Mouse (Mus musculus) common myeloid progenitor, adult 5-6 weeks (primary cell): ENCODE measurements around the gene Atp5j2. TPM values are rescaled to one million over a fixed set of nuclear protein-coding genes. Genes with fewer than 3 reads are reported as not detected.

Experiments
- ATAC-seq: replicated peaks from 2 replicates; pipeline ENCODE4 v1.8.0; 2016; ENCODE audit warnings: low read depth, mild to moderate bottlenecking, moderate TSS enrichment, inconsistent platforms; ENCODE audit not compliant: poor library complexity, severe bottlenecking
- total RNA-seq: library from RNA; stranded (forward); fragments of 200-1000, 187-1606 nt; gene quantifications from 2 replicates; pipeline ENCODE4 v1.2.3, GENCODE M21; 2017

Gene Atp5j2
- total RNA-seq, 1 experiment from 2014 or later = 130 TPM

DNA sequence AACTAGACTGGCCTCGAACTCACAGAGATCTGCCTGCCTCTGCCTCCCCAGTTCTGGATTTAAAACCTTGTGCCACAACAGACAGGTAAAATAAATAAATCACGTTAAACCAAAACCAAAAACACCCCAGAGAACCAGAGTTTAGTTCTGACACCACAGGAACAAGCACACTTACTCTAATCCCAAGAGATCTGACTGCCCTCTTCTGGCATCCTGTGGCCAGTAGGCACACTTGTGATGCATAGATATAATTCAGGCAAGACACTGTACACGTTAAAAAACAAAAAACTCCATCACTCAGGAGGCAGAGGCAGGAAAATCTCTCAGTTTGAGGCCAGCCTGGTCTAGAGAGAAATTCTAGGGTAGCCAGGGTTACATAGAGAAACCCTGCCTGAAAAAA lies 10.6 kb upstream of the Atp5j2 start:
- no peak for ATAC-seq

DNA sequence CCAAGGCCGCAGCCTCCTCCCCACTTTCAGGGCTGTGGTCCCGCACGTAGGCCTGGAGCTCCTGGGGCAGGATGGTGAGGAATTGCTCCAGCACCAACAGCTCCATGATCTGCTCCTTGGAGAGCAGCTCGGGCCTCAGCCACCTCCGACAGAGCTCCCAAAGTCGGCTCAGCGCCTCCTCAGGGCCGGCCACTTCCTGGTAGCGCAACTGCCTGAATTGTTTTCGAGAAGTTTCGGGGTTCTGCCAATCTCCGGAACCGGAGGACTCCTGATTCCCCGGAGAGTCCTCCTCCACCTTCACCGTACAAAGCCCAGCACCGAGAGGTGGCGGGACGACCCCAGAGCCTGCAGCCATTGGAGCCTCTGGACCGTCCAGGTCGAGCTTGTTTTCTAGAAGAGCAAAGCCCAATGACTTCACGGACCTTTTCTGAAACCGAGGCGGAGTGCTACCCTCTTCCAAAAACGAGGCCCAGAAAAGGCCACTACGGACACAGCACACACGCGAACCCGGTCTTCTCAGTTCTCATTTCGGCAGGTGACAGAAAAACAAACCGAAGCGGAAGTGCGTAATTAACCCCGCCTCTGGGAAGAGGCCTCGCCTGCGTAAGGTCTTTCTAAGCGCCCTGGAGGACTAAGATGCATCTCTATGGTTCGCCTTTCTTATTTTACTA lies 9.6 kb upstream of the Atp5j2 start, which contains the start of gene Zkscan14:
Gene Zkscan14, minus strand, starts transcription at position 548 of the 671 bp plus-strand sequence.
- peak; percentile 59 for ATAC-seq

GRCm38 (mm10) chr5:145200387-145200786 lies 8.5 kb upstream of the Atp5j2 start:
- ATAC-seq = no peak

DNA sequence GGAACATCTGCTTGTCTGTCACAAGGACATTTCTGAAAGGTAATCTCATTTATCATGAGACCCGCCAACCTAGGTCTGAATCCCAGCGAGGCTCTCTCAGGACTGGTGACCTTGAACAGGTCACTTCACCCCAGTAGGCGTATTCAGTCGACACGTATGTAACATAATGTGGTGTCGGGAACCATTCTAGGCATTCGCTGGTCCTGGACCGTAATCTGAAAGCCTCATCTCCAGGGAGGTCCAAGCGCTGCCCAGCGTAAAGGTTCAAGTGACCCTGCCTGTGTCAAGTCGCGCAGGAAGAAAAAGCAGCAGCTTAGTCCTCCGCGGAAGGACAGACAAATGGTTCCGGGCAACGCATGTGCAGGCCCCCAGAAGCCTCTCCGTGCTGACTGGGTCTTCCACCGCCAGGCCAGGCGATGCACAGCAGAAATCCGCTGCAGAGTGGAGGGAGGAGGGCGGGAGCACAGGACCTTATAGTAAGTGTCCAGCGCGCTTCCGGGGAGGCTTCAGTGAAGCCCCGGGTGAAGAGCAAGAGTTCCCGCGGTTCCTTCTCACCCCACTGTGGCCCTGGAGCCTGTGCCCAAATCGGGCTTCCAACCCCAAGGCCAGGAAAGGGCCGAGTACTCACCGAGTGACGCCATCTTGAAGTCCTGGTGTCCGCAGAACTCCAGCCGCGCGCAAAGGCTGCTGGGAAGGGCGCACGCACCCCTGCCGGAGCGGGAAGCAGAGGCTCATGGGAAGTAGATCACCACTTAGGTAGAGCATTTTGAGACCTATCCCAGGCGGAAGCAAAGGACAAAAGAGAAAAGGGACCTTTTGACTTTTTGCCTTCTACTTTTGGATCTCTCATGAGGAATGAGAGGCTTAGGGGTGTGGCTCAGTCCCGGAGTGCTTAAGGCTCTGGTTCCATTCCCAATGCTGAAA lies 725 bp downstream of the Atp5j2 start:
- peak; percentile 98 for ATAC-seq

DNA sequence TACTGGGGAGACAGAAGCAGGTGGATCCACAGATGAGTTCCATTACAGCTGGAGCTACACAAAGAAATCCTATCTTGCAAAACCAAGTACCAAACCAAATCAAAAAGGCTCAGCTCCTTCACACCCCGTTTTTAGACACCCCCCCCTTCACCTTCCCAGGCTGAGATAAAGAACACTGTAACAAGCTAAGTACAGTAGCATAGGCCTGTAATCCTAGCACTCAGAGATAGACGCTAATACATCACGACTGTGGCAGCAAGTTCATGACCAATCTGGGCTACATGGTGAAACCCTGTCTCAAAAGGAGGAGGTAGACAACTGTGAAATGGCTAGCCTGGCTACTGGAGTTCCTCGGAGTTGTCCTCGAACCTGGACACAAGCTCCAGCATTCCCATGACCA lies 1.5 kb downstream of the Atp5j2 start:
- no peak for ATAC-seq

GRCm38 (mm10) chr5:145189416-145189815 lies 2.4 kb downstream of the Atp5j2 start:
- no peak for ATAC-seq

DNA sequence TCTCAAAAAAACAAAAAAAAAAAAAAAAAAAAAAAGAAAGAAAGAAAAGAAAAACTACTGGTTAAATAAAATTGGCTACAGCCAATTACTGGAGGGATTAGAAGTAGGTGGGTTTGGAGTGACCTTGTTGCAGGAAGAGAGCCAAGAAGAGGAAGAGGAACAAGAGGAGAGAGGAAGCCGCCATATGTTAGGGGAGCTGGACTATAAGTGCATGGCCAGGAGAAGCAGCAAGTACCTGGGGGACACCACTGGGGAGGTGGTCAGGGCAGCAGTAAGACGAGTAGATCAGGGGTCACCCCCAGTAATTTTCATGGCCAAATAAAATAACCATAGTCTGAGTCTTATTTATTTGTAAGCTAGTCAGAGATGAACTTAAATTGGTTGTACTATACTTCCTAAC lies 6.6 kb downstream of the Atp5j2 start:
- ATAC-seq = no peak

DNA sequence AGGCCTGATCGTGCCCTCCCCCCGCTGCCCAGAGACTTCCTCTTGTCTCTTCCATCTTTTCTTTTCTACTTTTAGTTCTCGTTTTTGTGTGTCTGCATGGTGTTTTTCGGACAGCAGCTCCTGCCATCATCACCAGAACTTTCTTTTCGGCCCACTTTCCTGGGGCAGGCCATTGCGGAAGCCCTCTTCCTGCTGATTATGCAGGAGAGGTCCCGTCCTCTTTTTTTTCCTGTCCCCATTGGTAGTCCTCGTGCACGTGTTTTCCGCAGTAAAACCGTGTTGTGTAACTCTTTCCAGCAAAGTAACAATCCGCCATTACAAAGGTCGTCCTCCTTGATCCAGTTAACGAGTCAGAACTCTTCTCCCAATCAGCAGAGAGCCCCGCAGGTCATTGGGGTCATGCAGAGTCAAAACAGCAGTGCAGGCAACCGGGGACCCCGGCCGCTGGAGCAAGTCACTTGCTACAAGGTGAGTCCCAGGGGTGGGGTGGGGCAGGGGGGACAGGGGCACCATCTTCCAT lies 13.3 kb downstream of the Atp5j2 start:
- no peak for ATAC-seq

DNA sequence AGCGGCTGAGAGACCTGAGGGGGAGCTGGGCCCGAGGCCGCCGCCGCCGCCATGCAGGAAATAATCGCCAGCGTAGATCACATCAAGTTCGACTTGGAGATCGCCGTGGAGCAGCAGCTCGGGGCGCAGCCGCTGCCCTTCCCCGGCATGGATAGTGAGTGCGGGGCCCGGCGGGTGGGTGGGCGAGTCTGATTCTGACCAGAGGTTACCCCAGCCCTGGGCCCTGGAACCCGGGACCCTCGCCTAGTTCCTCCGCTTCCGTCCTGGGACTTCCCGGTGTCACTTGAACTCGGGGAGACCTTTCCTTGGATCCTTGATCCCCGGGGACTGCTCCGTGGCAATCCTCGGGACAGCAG lies 24.6 kb downstream of the Atp5j2 start:
- ATAC-seq = no peak

GRCm38 (mm10) chr5:145166536-145167305 lies 25.1 kb downstream of the Atp5j2 start, which contains the start of the genes Ptcd1 and Cpsf4:
Ptcd1 (minus strand) TSS chr5:145167108.
Cpsf4 (plus strand) TSS chr5:145167213.
- ATAC-seq = peak; percentile 92

DNA sequence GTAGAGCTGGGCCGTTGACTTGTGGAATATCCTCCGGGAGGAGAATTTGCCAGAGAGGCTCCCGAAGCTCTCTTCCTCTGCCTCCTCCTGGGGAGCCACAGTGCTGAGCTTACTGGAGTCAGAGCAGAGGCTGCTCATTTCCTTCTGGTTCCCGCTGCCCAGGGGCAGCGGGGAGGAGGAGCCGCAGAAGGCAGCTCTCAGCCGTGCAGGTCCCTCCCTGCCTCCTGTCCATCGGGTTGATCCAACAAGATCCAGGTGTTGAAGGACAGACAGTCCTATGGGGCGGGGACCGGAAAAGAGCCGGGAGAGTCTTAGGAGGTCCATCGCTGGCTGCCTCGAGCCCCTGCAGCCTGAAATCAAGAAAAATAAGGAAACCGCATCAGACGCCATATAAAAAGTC lies 26.7 kb downstream of the Atp5j2 start:
- ATAC-seq = no peak

DNA sequence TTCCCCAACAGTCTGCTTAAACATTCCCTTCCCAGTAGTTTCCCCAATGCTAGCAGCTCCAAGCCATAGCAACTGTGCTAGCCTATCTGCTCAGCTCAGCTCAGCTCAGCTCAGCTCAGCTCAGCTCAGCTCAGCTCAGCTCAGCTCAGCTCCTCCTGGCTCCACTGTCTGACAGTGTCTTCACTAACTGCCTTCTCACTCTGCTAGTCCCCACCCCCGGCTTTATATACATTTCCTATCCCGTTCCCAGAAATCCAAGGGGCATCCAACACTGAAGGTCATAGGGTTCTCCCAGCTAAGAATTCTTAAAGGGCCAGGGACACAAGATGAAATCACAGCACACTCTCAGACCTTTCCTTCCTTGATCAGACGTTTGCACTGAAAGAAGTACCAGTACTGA lies 27.2 kb downstream of the Atp5j2 start:
- no peak for ATAC-seq

DNA sequence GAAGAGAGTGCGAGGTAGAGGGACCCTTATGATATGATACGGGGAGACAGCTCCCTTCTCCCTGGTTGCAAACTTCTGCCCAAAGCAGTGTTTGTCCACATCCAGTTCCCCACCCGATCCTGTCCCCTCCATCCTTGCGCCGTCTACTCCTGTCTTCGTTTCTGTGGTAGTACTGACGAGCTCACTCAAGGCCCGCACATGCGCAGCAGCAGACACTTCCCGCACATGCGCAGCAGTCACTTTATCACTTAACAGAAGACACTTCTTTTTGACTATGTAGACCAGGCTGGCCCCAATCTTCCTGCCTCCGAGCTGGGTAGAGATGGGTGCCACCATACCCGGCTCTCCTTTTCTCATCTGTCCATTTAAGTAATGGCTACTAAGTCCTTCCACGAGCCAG lies 30.5 kb downstream of the Atp5j2 start:
- no peak for ATAC-seq

DNA sequence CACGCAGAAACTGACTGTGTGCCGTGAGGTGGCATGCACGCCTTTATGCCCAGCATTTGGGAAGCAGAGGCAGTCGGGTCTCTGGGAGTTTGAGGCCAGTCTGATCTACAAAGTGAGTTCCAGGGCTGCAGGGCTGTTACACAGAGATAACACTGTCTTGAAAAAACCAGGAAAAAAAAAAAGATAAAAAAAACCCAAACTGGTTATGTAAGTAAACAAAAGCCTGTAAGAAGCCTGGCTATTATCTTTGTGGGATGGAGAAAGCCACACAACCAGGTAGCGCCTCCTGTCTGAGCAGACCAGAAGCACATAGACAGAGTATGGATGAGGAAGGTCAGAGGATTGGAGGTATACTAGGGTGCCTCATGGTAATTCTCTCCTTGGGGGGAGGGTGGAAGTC lies 39.2 kb downstream of the Atp5j2 start:
- ATAC-seq = peak; percentile 57; the same call in 1 of the 2 replicates

GRCm38 (mm10) chr5:145149294-145149693 lies 42.6 kb downstream of the Atp5j2 start:
- ATAC-seq = 0 out of 2 replicates have a peak, but pooled peaks have one; percentile 16

- no peak for ATAC-seq
Measured at GRCm38 (mm10) chr5:145147748-145148147, 44.1 kb downstream of the Atp5j2 start.

DNA sequence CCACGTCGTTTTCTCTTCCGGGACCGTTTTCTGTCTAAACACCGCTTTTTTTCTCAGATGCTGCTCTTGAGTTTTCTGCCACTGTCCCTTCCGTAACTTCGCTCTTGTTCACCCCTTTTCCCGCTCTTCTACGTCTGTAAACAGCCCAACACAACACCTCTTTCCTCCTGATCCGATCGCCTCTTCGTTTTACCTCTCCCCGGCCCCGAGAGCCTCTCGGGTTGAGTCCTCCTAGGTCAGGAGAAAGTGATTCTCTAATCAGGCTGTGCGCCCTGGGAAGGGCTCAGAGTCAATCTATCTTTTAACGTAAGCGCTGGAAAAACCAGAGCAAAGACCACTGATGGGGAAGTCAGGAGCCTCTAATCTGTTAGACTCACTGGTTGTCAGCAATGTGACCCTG lies 51.3 kb downstream of the Atp5j2 start:
- peak; percentile 10; the same call in 1 of the 2 replicates for ATAC-seq

- ATAC-seq = peak; percentile 91
Measured at GRCm38 (mm10) chr5:145139571-145140519, 52.0 kb downstream of the Atp5j2 start, which contains the start of the genes Pdap1 and Bud31. Pdap1 (minus strand) TSS chr5:145140238. Bud31 (plus strand) TSS chr5:145140362.

- ATAC-seq = no peak
Measured at GRCm38 (mm10) chr5:145138836-145139235, 53.0 kb downstream of the Atp5j2 start.
